Mouse (Mus musculus): ENCODE measurements at regions not wholly inside any gene's neighbourhood (a gene's known extent, or its start where the extent isn't known, plus 50 kb on each side); places are given as distances from the start of the nearest gene placed in this dataset.

DNA sequence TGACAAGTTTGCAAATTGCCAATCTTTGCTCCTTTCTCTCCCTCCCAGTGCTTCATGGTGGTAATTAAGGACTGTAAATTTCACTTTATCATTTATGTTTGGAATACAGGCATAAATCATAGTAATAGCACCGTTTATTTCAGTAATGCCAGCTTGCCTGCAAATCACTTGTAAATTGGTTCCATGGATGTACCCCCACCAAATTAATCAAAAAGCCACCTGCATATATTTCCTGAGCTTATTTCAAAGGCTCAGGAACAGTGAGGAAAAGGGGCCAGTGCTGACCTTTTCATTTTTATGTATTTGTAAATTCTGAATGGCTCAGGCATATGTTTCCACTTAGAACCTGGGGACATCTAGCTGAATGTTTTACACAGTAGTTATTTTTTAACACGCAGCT is 115.0 kb downstream of the D3Ertd751e start:
- DNase-seq, result no peak

DNA sequence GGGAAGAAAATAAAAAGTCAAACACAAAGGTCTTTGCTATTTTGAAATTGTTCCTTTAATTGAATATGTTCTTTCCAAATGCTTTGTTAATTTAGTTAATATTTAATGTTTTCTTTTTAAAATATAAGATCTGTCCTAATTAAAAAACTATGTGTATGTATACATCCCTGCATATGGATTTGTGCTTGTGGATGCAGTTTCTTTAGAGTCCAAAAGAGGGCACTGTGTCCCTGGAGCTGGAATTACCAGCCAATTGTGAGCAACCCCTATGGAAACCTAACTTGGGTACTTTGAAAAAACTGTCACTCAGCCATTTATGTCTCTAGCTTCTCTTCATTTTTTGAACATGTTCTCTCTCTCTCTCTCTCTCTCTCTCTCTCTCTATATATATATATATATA is 120.3 kb downstream of the D3Ertd751e start:
- DNase-seq, result no peak

DNA sequence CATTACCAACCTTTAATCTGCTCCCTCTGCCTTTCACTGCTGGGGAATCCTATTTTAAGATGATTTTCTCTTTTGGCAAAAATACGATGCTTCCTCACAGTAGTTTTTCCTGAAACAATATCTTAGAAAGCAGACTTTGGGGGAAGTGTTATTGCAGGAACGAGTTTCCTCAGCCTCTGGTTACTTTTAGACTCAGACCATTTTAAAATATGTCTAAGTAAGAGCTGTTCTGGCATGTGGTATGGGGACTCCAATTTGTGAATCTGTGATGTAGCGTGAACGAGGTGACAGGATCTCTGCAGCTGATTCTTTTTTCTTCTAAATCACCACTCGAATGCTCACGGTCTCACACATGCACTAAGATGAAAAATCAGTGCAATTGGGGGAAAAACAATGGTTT is 166.5 kb downstream of the D3Ertd751e start:
- no peak for DNase-seq

DNA sequence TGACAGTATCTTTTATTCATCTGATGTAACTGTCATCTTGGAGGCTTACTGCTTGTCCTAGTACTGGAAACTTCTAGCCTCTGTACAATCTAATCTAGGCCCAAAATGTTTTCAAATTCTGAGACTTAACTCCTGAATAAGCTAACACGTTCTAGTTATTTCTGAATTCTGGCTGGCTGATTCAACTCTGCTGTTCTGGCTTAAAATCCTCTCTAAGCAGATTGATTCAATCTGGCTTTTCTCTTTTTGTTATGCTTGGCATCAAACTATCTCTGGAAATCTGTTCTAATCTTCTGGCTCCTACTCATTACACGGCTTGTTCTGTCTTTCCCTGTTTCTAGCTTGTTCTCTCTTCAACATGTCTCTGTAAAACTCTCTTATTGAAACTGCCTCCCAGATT is 170.8 kb downstream of the D3Ertd751e start:
- no peak for DNase-seq

DNA sequence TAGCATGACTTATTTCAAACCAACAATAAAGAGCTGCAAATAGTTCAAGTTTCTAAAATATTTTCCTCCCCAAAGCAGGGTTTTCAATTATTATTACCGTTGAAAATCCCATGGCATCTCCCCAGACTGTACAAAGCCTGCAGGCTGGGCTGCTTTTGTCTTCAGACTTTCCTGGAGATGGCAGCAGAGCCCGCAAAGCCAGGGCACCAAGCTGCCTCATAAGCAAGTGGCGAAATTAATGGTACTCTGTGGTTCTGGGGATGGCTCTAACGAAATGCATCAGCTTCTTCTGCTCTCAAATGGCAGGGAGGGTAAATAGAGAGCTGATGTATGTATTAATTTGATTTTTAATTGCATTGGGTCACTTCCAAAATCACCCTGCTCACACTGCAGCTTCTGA is 197.4 kb downstream of the D3Ertd751e start:
- DNase-seq, result no peak

DNA sequence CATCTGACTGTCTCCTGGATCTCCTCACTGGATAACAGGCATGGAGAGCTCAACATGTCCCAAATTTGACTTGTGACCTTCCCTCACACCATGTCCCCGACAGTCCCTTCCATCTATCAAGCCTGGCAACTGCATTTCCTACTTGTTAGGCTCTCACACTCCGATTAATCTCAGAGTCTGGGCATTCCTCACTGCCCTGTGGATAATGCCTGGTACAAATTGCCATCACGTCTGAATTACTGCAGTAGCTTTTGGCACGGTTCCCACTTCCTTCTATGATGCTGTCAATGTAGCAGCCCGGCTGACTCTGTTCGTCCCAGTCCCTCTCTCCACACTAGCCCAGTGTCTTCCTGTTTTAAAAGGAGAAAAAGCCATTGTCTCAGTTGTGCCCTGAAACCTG is 200.6 kb downstream of the D3Ertd751e start:
- DNase-seq, result no peak

DNA sequence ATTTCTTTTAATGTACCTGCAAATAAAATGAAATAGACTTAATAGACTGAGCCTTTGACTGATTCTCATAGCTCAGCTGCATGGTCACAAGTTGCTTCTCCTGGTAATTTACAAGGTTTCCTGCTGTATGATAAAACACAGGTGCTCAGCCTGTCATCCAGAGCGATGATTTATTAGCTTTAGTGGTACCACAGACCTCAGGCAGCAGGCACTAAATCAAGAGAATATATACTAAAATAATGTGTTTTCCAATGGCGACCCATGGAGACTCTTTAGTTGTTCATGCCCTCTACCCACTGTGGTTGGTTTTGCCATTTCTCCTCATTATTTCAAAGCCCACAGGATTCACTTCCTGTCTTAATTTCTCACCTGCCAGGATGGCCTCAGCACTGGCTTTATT is 207.0 kb downstream of the D3Ertd751e start:
- no peak for DNase-seq

DNA sequence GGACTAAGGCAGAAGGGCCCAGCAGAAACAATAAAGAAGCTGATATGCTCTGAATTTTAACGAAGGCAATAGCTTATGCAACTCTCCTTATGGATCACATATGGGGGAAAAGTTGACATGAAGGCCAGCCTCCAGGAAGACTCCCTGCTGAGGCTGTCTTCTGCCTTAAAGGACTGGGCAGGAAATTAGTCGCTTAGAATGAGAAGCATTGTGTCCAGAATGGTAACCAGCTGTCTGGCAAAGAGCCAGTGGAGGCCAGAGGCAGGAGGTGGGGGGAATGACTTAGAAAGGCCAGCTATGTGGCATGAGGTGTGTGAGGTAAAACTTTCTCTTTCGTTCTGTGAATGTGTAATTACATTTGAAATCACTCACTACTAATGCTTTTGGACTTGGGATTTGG is 215.0 kb downstream of the D3Ertd751e start:
- DNase-seq, result no peak

DNA sequence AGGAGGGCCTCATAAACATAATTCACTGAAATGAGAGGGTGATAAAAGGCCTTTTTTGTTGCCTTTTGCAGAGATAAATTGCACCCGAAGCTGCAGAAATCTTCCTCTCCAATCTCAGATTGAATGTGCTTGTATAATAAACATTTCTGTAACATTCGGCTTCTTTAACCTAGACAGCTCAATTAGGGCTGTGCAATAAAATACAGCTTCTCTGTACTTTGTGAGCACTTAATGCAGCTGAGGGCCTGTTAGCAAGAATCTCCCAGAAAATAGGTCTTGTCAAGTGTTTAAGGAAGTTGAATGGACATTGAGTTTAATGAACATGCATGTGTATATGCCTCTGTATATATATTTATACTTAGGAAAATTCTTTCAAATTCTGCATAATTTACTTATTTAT is 217.8 kb downstream of the D3Ertd751e start:
- no peak for DNase-seq

DNA sequence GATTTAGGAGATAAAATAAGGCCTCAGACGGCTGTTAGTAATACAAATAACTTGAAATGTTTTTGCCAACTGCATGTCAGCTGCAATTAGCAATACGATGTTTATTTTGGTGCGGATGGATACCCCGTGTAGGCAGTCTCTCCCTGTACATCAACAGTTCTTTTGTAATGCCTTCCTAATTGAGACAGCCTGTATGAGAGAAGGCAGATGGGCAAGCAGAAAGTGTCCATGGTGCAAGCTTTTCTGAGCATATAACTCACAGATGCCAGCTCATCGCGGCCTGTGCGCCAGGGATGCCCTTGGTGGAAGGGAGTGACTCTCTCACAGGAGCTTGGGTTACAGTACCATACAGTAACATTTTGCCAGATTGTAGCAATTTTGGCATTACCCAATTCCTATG is 220.5 kb downstream of the D3Ertd751e start:
- no peak for DNase-seq

DNA sequence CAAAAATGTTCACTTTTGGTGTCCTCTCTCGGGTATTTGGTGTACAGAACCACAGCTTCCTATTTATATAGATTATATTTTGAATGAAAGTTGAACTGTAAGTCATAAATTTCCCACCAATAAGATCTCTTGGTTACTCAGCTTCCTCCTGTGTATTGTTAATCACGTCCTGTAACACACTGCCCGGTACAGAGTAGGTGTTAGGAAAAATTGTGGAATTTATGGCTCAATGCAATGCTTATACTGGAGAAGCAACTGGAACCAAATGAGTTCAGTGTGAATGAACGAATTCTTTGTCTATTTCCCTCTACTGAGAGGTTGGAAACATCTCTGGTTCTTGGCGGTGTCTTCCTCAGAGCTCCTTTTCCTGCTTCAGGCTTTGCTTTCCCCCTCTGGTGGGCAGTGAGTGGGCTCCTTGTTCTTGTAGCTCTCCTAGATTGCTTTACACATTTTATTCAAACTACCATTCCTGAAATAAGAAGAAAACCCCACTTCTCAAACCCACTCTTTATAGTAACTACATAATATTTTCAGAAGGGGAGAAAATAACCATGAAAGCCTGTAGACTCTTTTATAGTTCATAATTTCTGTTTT is 264.4 kb downstream of the D3Ertd751e start:
- DNase-seq, result no peak

DNA sequence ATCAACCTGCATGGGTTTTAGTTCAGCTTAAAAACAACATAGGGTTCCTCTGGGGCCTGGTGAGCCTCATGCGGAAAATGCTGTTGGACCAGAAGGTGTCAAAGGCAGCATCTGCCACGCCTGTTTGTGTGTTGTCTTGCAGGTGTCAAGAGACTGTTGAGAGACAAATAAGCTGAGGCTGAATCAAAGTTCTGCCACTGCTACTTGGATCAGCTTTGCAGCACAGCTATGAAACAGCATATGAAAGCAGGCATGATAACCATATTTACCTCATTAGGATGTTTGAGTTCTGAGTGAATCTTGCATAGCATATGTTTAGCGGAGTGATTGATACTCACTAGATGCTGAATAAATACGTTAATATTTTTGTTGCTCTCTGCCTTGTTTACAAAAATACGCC is 280.8 kb downstream of the D3Ertd751e start:
- no peak for DNase-seq

DNA sequence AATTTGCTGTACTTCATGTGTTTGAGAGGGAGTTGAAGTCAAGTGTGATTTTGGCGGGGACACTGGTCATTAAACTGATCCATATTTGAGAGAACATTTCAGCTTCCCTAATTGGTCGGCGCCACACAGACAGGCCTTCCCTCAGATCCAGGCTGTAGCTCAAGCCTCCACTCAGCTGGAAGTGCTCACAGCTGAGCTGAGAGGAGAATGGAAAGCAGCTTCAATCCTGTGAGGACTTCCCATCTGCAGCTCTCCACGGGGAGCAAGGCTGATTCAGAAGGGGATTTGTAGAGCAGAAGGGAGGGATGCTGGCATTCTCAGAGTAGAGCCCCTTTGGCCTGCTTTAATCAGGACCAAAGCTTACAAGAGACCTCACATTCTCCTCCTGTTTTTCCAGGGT is 297.2 kb downstream of the D3Ertd751e start:
- DNase-seq, result no peak

DNA sequence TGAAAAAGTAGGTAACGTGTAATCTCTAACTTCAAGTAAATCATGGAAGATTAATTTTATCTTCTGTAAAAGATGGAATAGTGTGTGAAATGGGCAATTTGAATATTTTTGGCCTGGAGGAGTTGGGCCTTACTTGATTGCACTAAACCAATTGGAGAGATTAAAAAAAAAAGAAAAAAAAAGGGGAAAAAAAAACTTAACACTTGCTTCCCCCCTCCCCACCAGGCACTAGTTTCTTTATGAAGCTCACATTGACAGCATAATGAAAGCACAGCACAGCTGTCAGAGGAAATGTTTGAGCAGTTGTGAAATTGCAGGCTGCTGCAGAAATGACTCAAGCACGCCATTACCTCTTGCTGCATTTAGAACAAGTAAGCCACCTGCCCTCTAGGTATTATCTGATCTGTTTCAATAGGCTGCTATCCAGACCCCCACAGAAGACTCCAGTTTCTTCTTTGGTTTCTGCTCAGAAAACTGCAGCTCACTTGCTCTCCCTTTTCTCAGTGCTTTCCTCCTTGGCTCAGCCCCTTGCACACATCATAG is 297.9 kb downstream of the D3Ertd751e start:
- no peak for DNase-seq

DNA sequence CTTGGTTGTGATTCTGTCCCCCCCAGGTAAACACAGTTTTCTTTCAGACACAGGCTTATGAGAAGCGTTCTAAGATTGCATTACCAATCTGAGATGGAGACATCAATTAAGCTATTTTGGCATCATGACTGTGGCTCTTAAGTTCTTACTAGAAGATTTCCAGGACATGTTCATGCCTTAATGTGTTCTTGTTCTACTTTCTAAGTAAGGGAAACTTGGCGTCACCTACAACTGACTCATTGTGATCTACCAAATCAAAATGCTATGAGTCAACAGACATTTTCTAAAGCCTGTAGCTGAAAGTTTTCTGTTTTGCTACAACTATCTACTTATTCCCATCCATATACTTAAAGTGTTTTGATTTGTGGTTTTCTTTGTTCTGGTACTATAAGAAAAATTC is 298.5 kb downstream of the D3Ertd751e start:
- DNase-seq, result no peak

DNA sequence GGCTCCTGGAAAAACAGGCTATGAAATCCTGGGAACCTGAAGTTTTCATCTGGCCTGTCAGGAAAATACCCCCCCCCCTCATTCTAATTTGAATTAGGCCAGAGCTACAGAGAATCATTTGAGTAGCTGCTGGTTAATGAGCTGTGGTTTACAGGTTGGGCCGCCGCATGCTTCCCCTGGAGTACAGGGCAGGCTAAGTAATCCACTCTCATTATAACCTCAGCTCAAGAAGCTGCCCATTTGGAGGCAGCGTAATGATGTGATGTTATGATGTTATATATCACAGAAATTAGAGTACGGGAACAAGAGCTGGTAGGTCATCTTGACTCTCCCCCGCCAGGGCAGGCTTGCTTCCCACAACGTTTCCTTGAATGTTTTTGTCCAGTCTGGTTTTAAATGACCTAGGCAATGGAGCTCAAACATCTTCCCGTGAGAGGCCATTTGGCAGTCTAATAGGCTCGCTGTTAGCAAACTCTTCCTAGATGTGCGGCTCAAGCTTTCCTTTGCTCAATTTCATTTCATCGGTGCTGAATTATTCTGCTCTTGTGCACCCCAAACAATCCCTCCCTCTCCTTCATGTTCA is 315.0 kb downstream of the D3Ertd751e start:
- DNase-seq, result no peak

DNA sequence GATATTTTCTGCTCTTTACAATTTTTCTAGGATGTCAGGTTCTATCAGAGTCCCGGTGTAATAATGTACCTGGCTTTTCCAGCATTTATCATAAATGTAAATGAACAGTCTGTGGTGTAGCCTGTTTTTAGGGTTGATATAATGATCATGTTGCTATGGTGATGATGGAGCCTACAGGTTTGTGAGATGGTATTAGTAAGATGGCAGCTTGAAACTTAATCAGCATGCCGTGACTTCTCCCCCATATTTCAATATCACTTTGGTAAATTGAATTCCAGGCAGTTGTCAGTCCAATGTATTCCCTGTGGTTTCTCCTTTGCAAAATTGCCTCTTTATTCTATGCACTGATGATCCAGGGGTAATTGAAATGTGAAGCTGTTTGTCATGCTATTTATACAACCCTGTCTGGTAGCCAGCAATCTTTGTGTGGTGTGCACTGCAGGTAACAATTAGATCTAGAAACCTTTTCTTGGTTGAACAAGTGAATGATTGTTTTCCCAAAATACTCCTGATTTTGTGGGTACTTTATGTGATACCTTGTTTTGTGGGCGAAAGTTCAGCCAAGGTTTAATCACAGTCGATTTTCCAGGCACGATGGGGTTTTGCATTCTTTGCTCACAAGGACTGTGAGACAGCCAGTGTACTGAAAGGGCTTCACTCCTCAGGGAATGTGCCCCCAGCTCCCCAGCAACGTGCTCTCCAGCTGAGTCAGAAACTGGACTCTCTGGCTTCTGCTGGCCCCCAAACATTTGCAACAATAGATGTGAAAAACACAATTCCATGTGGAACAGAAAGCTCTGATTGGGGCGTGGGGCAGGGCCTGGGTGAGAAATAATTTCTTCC is 322.9 kb downstream of the D3Ertd751e start:
- DNase-seq, result no peak

DNA sequence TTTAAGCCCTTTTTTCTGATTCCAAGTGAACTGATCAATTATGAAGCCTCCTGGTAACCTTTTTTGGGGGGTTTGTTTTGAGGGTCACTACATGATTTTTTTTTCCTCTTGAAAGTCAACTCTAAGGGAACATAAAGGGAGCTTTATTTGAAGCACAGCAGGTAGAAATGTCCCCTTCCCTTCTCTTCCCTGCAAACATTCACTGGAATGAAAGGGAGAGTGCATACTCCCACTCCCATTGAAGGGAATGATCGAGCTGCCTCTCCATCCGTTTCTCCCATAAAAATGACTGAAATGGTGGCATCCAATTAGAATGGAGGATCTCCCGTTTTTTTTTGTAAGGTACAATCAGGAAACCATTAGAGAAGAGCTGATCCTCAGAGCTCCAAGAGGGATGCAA is 323.6 kb downstream of the D3Ertd751e start:
- DNase-seq, result no peak

DNA sequence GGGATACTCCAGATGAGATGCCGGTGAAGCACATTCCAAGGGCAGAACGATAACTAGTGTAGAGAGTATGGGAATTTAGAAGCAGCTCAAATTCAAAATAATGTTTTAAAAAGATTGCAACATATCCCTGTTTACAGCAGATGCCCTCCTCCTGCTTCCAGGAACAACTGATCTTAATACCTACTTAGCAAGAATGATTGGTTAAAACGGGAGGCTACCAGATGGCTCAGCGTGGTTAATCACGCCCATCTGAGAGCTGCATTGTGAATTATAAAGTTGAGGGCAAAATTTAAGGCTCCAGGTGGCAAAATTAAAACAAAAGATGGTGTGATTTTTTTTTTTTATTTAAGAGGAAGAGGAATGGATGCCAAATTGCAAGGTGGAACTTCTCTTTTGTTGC is 324.6 kb downstream of the D3Ertd751e start:
- no peak for DNase-seq

DNA sequence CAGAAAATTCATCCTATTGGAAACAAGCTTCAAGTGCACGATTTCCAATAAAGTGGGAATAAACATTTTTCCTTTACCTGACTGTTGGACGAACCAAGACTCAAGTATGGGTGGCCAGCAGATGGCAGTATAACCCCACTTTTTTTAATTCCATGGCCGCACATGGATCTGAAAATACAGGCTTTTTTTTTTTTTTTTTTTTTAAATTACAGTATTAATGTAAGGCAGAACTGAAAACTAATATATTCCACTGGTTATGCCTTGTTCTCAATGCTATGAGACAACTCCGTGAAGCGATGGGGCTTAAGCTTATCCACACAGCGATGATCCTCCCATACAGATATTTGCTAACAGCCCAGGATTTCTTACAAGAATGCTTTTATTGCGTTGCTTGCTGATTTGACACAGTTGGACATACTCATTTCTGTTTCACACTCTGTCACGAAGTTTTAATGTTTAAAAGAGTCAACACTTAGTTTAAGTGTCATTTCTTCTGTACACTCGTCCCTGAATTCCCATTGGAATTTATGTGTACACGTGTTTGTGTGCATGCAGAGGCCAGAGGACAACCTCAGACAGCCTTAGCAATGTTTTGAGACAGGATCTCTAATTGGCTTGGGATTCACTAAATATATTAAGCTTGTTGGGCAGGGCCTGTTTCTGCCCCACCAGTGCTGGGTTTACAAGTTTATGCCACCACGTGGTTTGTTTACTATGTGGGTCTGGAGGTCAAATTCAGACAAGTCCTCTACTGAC is 332.3 kb downstream of the D3Ertd751e start:
- DNase-seq, result peak; percentile 15

DNA sequence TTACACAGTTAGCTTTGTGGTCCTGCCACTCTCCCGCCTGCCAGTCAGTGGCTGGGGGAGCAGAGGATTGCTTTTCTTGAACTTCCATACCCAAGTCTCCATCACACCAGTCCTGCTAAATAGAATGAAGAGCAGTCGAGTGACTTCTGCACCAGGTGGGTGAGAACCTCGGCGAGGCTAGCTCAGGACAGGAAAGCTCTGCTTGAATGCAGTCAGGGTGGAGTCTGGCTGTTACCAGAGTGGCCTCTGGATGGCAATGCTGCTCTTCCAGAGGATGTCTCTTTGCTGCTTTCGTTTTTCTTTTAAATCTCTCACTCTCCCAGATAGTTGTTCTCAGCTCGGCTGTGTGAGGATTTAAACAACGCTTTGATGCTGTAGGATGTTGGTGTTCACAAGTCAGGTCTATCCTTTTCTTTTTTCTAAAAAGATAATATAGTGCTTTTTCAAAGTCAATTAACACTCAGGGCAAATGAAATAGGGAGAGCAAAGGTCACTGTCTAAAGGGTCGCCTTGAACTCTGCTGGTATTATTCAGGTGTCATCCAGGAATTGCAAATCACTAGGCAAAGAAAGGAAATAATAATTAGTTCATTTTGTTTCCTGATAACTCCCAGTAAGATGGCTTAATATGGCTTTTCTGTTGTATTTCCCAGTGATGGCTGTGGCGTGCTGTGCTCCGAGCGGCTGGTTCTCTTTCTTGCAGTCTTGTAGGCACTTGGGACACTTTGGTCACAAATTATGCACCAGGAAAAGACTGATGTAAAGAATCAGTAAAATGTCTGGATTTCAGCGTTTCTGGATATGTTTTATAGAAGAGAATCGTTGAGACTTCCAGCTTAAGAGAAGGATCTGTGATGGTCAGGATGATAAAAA is 368.8 kb downstream of the D3Ertd751e start:
- peak; percentile 28 for DNase-seq

DNA sequence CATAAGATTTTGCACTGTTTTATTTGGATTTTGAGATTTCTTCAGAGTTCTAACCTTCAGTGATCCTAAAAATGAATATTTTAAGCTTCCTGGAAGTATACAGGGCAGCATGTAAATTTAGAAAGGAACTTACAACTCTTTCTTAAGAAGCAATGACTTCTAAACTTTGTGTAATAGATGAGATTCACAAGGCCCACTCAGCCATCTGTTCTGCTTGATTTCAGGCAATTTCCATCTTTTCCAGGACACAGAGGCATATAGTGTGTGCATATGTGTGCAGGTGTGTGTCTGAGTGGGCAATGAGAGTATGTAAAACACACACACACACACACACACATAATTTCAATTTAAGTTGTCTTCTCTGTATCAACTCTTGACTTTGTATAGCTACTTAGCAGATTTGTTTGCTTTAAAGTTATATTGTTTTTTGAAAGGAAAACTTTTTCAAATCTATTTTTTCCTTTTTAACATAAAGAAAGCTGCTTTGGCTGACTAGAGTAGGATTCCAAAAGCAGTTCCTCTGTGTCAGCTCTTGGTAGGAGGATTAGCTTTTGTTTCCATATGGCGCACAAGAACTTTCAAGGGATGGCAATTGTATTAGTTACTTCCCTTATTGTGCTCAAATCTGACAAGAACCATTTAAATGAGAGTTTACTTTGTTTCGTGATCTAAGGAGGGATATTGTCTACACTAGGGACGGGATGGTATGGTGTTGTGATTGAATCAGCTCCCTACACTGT is 387.6 kb downstream of the D3Ertd751e start:
- no peak for DNase-seq
